Mouse (Mus musculus) gastrocnemius, postnatal 25 days (tissue): ENCODE measurements around the gene St3gal3. TPM values are rescaled to one million over a fixed set of nuclear protein-coding genes. Genes with fewer than 3 reads are reported as not detected.

ENCODE experiments used
- DNase-seq: peaks from one replicate; pipeline ENCODE4 v3.0.0; 2022
- total RNA-seq, 2 experiments: library from RNA; stranded (reverse); gene quantifications; 1 replicate in 1 of 2; 2 replicates in 1 of 2; pipeline ENCODE4 v1.2.3; 2021

St3gal3 gene
- total RNA-seq, 2 experiments from 2014 or later, result 65.8 to 74.1 TPM

- DNase-seq, result no peak
Measured at GRCm38 (mm10) chr4:117894601-117895000, 240.1 kb downstream of the St3gal3 start.

- no peak for DNase-seq
Measured at GRCm38 (mm10) chr4:117893376-117893775, 241.3 kb downstream of the St3gal3 start.

- peak; percentile 79 for DNase-seq
Measured at GRCm38 (mm10) chr4:117891738-117892161, 243.0 kb downstream of the St3gal3 start, which contains the start of gene Dph2. Gene Dph2 (minus strand): TSS chr4:117892032.

- DNase-seq, result no peak
Measured at GRCm38 (mm10) chr4:117890750-117891149, 244.0 kb downstream of the St3gal3 start.

GRCm38 (mm10) chr4:117890031-117890430 lies 244.7 kb downstream of the St3gal3 start:
- DNase-seq, result no peak

- DNase-seq, result no peak
Measured at GRCm38 (mm10) chr4:117889471-117889870, 245.2 kb downstream of the St3gal3 start.

- no peak for DNase-seq
Measured at GRCm38 (mm10) chr4:117887920-117888319, 246.8 kb downstream of the St3gal3 start.

GRCm38 (mm10) chr4:117887133-117887532 lies 247.6 kb downstream of the St3gal3 start, which contains the start of gene Atp6v0b:
Gene Atp6v0b (minus strand): TSS chr4:117887333.
- DNase-seq, result peak; percentile 92

- peak; percentile 34 for DNase-seq
Measured at GRCm38 (mm10) chr4:117886644-117887043, 248.1 kb downstream of the St3gal3 start.

- DNase-seq, result no peak
Measured at GRCm38 (mm10) chr4:117885994-117886393, 248.7 kb downstream of the St3gal3 start.

- no peak for DNase-seq
Measured at GRCm38 (mm10) chr4:117885093-117885492, 249.6 kb downstream of the St3gal3 start.

GRCm38 (mm10) chr4:117884146-117884545 lies 250.6 kb downstream of the St3gal3 start:
- no peak for DNase-seq

GRCm38 (mm10) chr4:117882701-117883691 lies 251.7 kb downstream of the St3gal3 start, which contains the start of gene B4galt2:
Gene B4galt2 (minus strand): TSS chr4:117883487.
- DNase-seq, result peak; percentile 46

Other genes starting within 250 kb of the St3gal3 start
- gene Atp6v0b, start 247.6 kb downstream of the St3gal3 start, total RNA-seq, result 10 to 100 TPM; 72.1 to 75.9 TPM
- gene Dph2, start 242.9 kb downstream of the St3gal3 start, total RNA-seq, result 1 to 10 TPM; 3.3 to 3.4 TPM
- gene Ipo13, start 219.9 kb downstream of the St3gal3 start, total RNA-seq, result 100 to 1,000 TPM; 218 TPM
- under 1 TPM; 0.18 to 0.48 TPM for gene Artn, start 205.2 kb downstream of the St3gal3 start, total RNA-seq
- gene Kdm4a, start 45.1 kb upstream of the St3gal3 start, total RNA-seq, result 10 to 100 TPM; 14.7 to 20.9 TPM
- gene Ptprf, start 156.5 kb upstream of the St3gal3 start, total RNA-seq, result 1 to 10 TPM; 3.7 to 4.8 TPM